In genomic region chr15:80303779-80304178, GRCm38 (mm10) we compare ENCODE assay signal across 14 mouse cellular contexts. TPM values are rescaled to one million over a fixed set of nuclear protein-coding genes. Genes with fewer than 3 reads are reported as not detected.
DNase-seq lines count a peak whose midpoint lies in the region; ATAC-seq and TF ChIP-seq lines count a peak whose summit lies in the region.
"Had no signal": no experiment of that assay in that cellular context is flagged by ENCODE, and none has a peak within 500 bp of the region (broad histone marks: within the 10 kb centered on the region; RNA-seq: fewer than 3 reads in every experiment).

No protein-coding gene starts in this region.

- no peak for TF ChIP-seq CTCF in midbrain, postnatal 0 days (IDR thresholded peaks at IDR 0.05)

- peak; percentile 34; the same call in 1 of the 2 replicates for ATAC-seq in hindbrain, embryonic 16.5 days
- ATAC-seq in hindbrain, embryonic 12.5 days (ENCODE audit: low FRiP score) = no peak
- no peak for ATAC-seq in midbrain, postnatal 0 days (ENCODE audit: low FRiP score)
- ATAC-seq: intestine, embryonic 15.5 days had no signal

- DNase-seq in midbrain, embryonic 10.5 days (ENCODE audit: low spot score) = no peak
- no peak for DNase-seq in midbrain, postnatal 0 days (ENCODE audit: low spot score)
- peak; percentile 88 for DNase-seq in brain, adult 2 months (ENCODE audit: low read depth, low spot score)
- DNase-seq in right cerebral cortex, postnatal 36 days (ENCODE audit: low spot score in 2 of 2) = peak; percentile 41 to 65
- no peak for DNase-seq in spleen, adult 12 weeks (ENCODE audit: low spot score)
- DNase-seq: heart, postnatal 36 days; lung, postnatal 14 days had no signal

- no peak overlapping the region for H3K27ac ChIP-seq in hindbrain, embryonic 16.5 days (ENCODE audit: low read depth, low read length)
- H3K27ac ChIP-seq in hindbrain, embryonic 12.5 days = no peak overlapping the region
- 0 out of 2 replicates have a peak overlapping the region, but pooled peaks have one; percentile 46 for H3K27ac ChIP-seq in midbrain, embryonic 10.5 days (replicated peaks)
- no peak overlapping the region for H3K27ac ChIP-seq in midbrain, postnatal 0 days (ENCODE audit: low read depth, low read length)
- H3K27ac ChIP-seq: embryonic facial prominence, embryonic 12.5 days; intestine, embryonic 15.5 days; kidney, embryonic 15.5 days had no signal

- H3K9ac ChIP-seq in hindbrain, embryonic 16.5 days (ENCODE audit: low read depth, low read length) = no peak overlapping the region; the same call in 1 of the 2 replicates
- H3K9ac ChIP-seq in hindbrain, embryonic 12.5 days = no peak overlapping the region
- no peak overlapping the region for H3K9ac ChIP-seq in midbrain, postnatal 0 days (replicated peaks; ENCODE audit: low read length, poor library complexity, severe bottlenecking)
- H3K9ac ChIP-seq: embryonic facial prominence, embryonic 12.5 days; heart, embryonic 12.5 days; intestine, embryonic 15.5 days; kidney, embryonic 15.5 days had no signal

- no peaks in the 10 kb centered on the region; the same call in 1 of the 2 replicates for H3K27me3 ChIP-seq in hindbrain, embryonic 16.5 days (replicated peaks; ENCODE audit: control insufficient read depth, insufficient read depth, low read length)
- H3K27me3 ChIP-seq in hindbrain, embryonic 12.5 days = no peaks in the 10 kb centered on the region
- H3K27me3 ChIP-seq in midbrain, embryonic 10.5 days (ENCODE audit: low read depth, poor library complexity, severe bottlenecking) = peaks cover 12% of the 10 kb centered on the region; the same call in 1 of the 2 replicates
- H3K27me3 ChIP-seq in midbrain, postnatal 0 days (ENCODE audit: insufficient read depth, low read length) = no peaks in the 10 kb centered on the region
- H3K27me3 ChIP-seq: intestine, embryonic 15.5 days had no signal

- H3K4me1 ChIP-seq in hindbrain, embryonic 16.5 days (ENCODE audit: control insufficient read depth, insufficient read depth, low read depth, low read length) = no peaks in the 10 kb centered on the region
- H3K4me1 ChIP-seq in hindbrain, embryonic 12.5 days = peaks cover 11% of the 10 kb centered on the region
- H3K4me1 ChIP-seq in midbrain, embryonic 10.5 days = peaks cover 20% of the 10 kb centered on the region
- no peaks in the 10 kb centered on the region for H3K4me1 ChIP-seq in midbrain, postnatal 0 days (ENCODE audit: insufficient read depth, low read length)
- H3K4me1 ChIP-seq: embryonic facial prominence, embryonic 12.5 days; heart, embryonic 12.5 days; intestine, embryonic 15.5 days; kidney, embryonic 15.5 days had no signal

- no peak overlapping the region for H3K4me3 ChIP-seq in hindbrain, embryonic 16.5 days (ENCODE audit: low read length)
- H3K4me3 ChIP-seq in hindbrain, embryonic 12.5 days = no peak overlapping the region
- no peak overlapping the region for H3K4me3 ChIP-seq in midbrain, embryonic 10.5 days
- H3K4me3 ChIP-seq in midbrain, postnatal 0 days (ENCODE audit: low read depth, low read length) = no peak overlapping the region
- H3K4me3 ChIP-seq: embryonic facial prominence, embryonic 12.5 days; heart, embryonic 12.5 days; intestine, embryonic 15.5 days; kidney, embryonic 15.5 days had no signal

- H3K4me2 ChIP-seq in hindbrain, embryonic 16.5 days (ENCODE audit: low read length) = no peak overlapping the region
- H3K4me2 ChIP-seq in hindbrain, embryonic 12.5 days (replicated peaks) = no peak overlapping the region
- no peak overlapping the region for H3K4me2 ChIP-seq in midbrain, postnatal 0 days (ENCODE audit: low read depth, low read length, poor library complexity, severe bottlenecking)
- H3K4me2 ChIP-seq: embryonic facial prominence, embryonic 12.5 days; heart, embryonic 12.5 days; intestine, embryonic 15.5 days; kidney, embryonic 15.5 days had no signal

- 57% methylated on average over 14 of the region's 14 CpGs for WGBS in hindbrain, embryonic 16.5 days
- WGBS in hindbrain, embryonic 12.5 days = 68% methylated on average over 14 of the region's 14 CpGs
- WGBS in midbrain, embryonic 10.5 days = 71% methylated on average over 14 of the region's 14 CpGs
- WGBS in midbrain, postnatal 0 days = 77% methylated on average over 14 of the region's 14 CpGs

- no peaks in the 10 kb centered on the region for H3K9me3 ChIP-seq in hindbrain, embryonic 16.5 days (ENCODE audit: control insufficient read depth, low read length)
- H3K9me3 ChIP-seq in hindbrain, embryonic 12.5 days (replicated peaks) = no peaks in the 10 kb centered on the region
- no peaks in the 10 kb centered on the region for H3K9me3 ChIP-seq in midbrain, embryonic 10.5 days (replicated peaks)
- no peaks in the 10 kb centered on the region for H3K9me3 ChIP-seq in midbrain, postnatal 0 days (ENCODE audit: low read length)
- H3K9me3 ChIP-seq: embryonic facial prominence, embryonic 12.5 days; heart, embryonic 12.5 days; intestine, embryonic 15.5 days; kidney, embryonic 15.5 days had no signal

- H3K36me3 ChIP-seq in hindbrain, embryonic 16.5 days (ENCODE audit: control insufficient read depth, insufficient read depth, low read length) = no peaks in the 10 kb centered on the region; the same call in 1 of the 2 replicates
- no peaks in the 10 kb centered on the region for H3K36me3 ChIP-seq in hindbrain, embryonic 12.5 days
- no peaks in the 10 kb centered on the region for H3K36me3 ChIP-seq in midbrain, embryonic 10.5 days
- 0 out of 2 replicates have a peak, but pooled peaks cover 3% of the 10 kb centered on the region for H3K36me3 ChIP-seq in midbrain, postnatal 0 days (ENCODE audit: insufficient read depth, low read length)
- H3K36me3 ChIP-seq: embryonic facial prominence, embryonic 12.5 days; heart, embryonic 12.5 days; intestine, embryonic 15.5 days; kidney, embryonic 15.5 days had no signal

RNA-seq across cellular contexts. Expression of gene Cacna1i, which starts 16.7 kb away (rescaled TPM):
- polyA plus RNA-seq in hindbrain, embryonic 16.5 days (2015; fragmentation: Nextera tagmentation; extraction: Ambion mirVana) = 0.74 and 0.84 TPM in 2 replicates
- 0.18 TPM in 2 replicates for polyA plus RNA-seq in hindbrain, embryonic 12.5 days (2016; fragmentation: Nextera tagmentation; extraction: Ambion mirVana)
- 0.01 TPM in 1 of 2 replicates, not detected in the other for polyA plus RNA-seq in midbrain, embryonic 10.5 days (2016; fragmentation: Nextera tagmentation; extraction: Ambion mirVana)
- 14.6 and 23.2 TPM in 2 replicates for total RNA-seq in midbrain, postnatal 0 days (2014; rRNA removed)
- polyA plus RNA-seq in midbrain, postnatal 0 days (2015; fragmentation: Nextera tagmentation; extraction: Ambion mirVana) = 0.65 and 1.1 TPM in 2 replicates
- polyA plus RNA-seq: heart, embryonic 12.5 days; intestine, embryonic 15.5 days; liver, embryonic 16.5 days had no signal

RNA-seq across cellular contexts. Expression of gene Rps19bp1, which starts 39.7 kb away (rescaled TPM):
- 70.6 and 70.7 TPM in 2 replicates for polyA plus RNA-seq in hindbrain, embryonic 16.5 days (2015; fragmentation: Nextera tagmentation; extraction: Ambion mirVana)
- polyA plus RNA-seq in hindbrain, embryonic 12.5 days (2016; fragmentation: Nextera tagmentation; extraction: Ambion mirVana) = 59.9 and 65.8 TPM in 2 replicates
- 61.7 and 69.7 TPM in 2 replicates for polyA plus RNA-seq in midbrain, embryonic 10.5 days (2016; fragmentation: Nextera tagmentation; extraction: Ambion mirVana)
- 34.5 and 43.8 TPM in 2 replicates for total RNA-seq in midbrain, postnatal 0 days (2014; rRNA removed)
- polyA plus RNA-seq in midbrain, postnatal 0 days (2015; fragmentation: Nextera tagmentation; extraction: Ambion mirVana) = 86.9 and 87.1 TPM in 2 replicates

RNA-seq across cellular contexts. Expression of gene Atf4, which starts 48.8 kb away (rescaled TPM):
- 116 and 117 TPM in 2 replicates for polyA plus RNA-seq in hindbrain, embryonic 16.5 days (2015; fragmentation: Nextera tagmentation; extraction: Ambion mirVana)
- 115 and 128 TPM in 2 replicates for polyA plus RNA-seq in hindbrain, embryonic 12.5 days (2016; fragmentation: Nextera tagmentation; extraction: Ambion mirVana)
- 114 and 118 TPM in 2 replicates for polyA plus RNA-seq in midbrain, embryonic 10.5 days (2016; fragmentation: Nextera tagmentation; extraction: Ambion mirVana)
- 151 and 168 TPM in 2 replicates for total RNA-seq in midbrain, postnatal 0 days (2014; rRNA removed)
- 107 and 110 TPM in 2 replicates for polyA plus RNA-seq in midbrain, postnatal 0 days (2015; fragmentation: Nextera tagmentation; extraction: Ambion mirVana)

Comparison
In these comparisons a context has a peak if more than half of its experiments do, and no peak if none do; other contexts are left out.
1. DNase-seq: peak in brain, adult 2 months (single experiment) and right cerebral cortex, postnatal 36 days (2 of 2); none in midbrain, embryonic 10.5 days (single experiment), midbrain, postnatal 0 days (single experiment) and spleen, adult 12 weeks (single experiment).